Mouse (Mus musculus): ENCODE data around the gene Abca2. TPM values are rescaled to one million over a fixed set of nuclear protein-coding genes. Genes with fewer than 3 reads are reported as not detected.

Gene Abca2
- 1.2 and 1.3 TPM in 2 replicates for polyA plus RNA-seq (2015; fragmentation: Nextera tagmentation; extraction: Ambion mirVana)

GRCm38 (mm10) chr2:25428442-25429236 lies at the start of gene Abca2:
TSS of gene Abca2 (plus strand) at chr2:25428703.
- Histone ChIP-seq H3K4me3 (replicated peaks) (peak within 1 kb of the TSS; percentile 65), H3K4me2 (peak within 1 kb of the TSS; percentile 95), H3K4me1 (replicated peaks) (peaks cover 28% of the 10 kb centered on the region), H3K36me3 (replicated peaks) (no peaks in the 10 kb centered on the region), H3K9ac (peak within 1 kb of the TSS; percentile 58), H3K9me3 (replicated peaks) (no peaks in the 10 kb centered on the region), H3K27me3 (peaks cover 44% of the 10 kb centered on the region), H3K27ac (replicated peaks) (no peak within 1 kb of the TSS)
- WGBS (ENCODE audit: insufficient replicate concordance), result under 1% methylated on average over 89 of the region's 89 CpGs
- peak; percentile 80 for ATAC-seq (ENCODE audit: insufficient read depth)

- Histone ChIP-seq H3K9ac (no peak overlapping the region), H3K27ac (replicated peaks) (no peak overlapping the region)
Measured at GRCm38 (mm10) chr2:25384492-25384891, 44.0 kb upstream of the Abca2 start.

GRCm38 (mm10) chr2:25391266-25391665 lies 37.2 kb upstream of the Abca2 start:
- 60% methylated on average over 5 of the region's 5 CpGs for WGBS (ENCODE audit: insufficient replicate concordance)
- no peaks in the 10 kb centered on the region for H3K36me3 ChIP-seq (replicated peaks)
- no peak overlapping the region for H3K4me2 ChIP-seq
- H3K4me3 ChIP-seq (replicated peaks), result no peak overlapping the region
- peaks cover 41% of the 10 kb centered on the region for H3K27me3 ChIP-seq
- peaks cover 8% of the 10 kb centered on the region for H3K4me1 ChIP-seq (replicated peaks)
- no peak overlapping the region for H3K27ac ChIP-seq (replicated peaks)
- no peak for ATAC-seq (ENCODE audit: insufficient read depth)
- no peak overlapping the region for H3K9ac ChIP-seq
- H3K9me3 ChIP-seq (replicated peaks), result no peaks in the 10 kb centered on the region

More at GRCm38 (mm10) chr2:25384492-25384891, 44.0 kb upstream of the Abca2 start:
- no peaks in the 10 kb centered on the region for H3K36me3 ChIP-seq (replicated peaks)
- H3K27me3 ChIP-seq, result 0 out of 2 replicates have a peak, but pooled peaks cover 25% of the 10 kb centered on the region
- peak; percentile 58 for ATAC-seq (ENCODE audit: insufficient read depth)
- WGBS (ENCODE audit: insufficient replicate concordance), result 55% methylated on average over 5 of the region's 5 CpGs
- H3K4me2 ChIP-seq, result no peak overlapping the region
- no peaks in the 10 kb centered on the region for H3K9me3 ChIP-seq (replicated peaks)
- H3K4me3 ChIP-seq (replicated peaks), result no peak overlapping the region
- H3K4me1 ChIP-seq (replicated peaks), result no peaks in the 10 kb centered on the region

GRCm38 (mm10) chr2:25394281-25395221 lies 34.0 kb upstream of the Abca2 start:
- H3K27me3 ChIP-seq, result peaks cover 65% of the 10 kb centered on the region
- no peak overlapping the region for H3K4me3 ChIP-seq (replicated peaks)
- H3K9me3 ChIP-seq (replicated peaks), result no peaks in the 10 kb centered on the region
- no peak overlapping the region for H3K9ac ChIP-seq
- H3K27ac ChIP-seq (replicated peaks), result no peak overlapping the region
- 35% methylated on average over 3 of the region's 3 CpGs for WGBS (ENCODE audit: insufficient replicate concordance)
- no peak for ATAC-seq (ENCODE audit: insufficient read depth)
- no peak overlapping the region for H3K4me2 ChIP-seq
- no peaks in the 10 kb centered on the region for H3K36me3 ChIP-seq (replicated peaks)
- H3K4me1 ChIP-seq (replicated peaks), result peaks cover 10% of the 10 kb centered on the region

- Histone ChIP-seq H3K4me2 (peak within 1 kb of the TSS; percentile 73), H3K27ac (replicated peaks) (no peak within 1 kb of the TSS), H3K9me3 (replicated peaks) (no peaks in the 10 kb centered on the region), H3K4me3 (replicated peaks) (peak within 1 kb of the TSS; percentile 49), H3K4me1 (replicated peaks) (peaks cover 13% of the 10 kb centered on the region), H3K9ac (no peak within 1 kb of the TSS), H3K36me3 (replicated peaks) (no peaks in the 10 kb centered on the region), H3K27me3 (peaks cover 79% of the 10 kb centered on the region)
- ATAC-seq (ENCODE audit: insufficient read depth), result peak; percentile 37; the same call in 1 of the 2 replicates
- WGBS (ENCODE audit: insufficient replicate concordance), result 3% methylated on average over 57 of the region's 57 CpGs
Measured at GRCm38 (mm10) chr2:25395721-25396596, 32.5 kb upstream of the Abca2 start, which contains the start of gene Entpd2. TSS of gene Entpd2 (plus strand) at chr2:25395874.

GRCm38 (mm10) chr2:25396597-25396983 lies 31.9 kb upstream of the Abca2 start:
- Histone ChIP-seq H3K36me3 (replicated peaks) (no peaks in the 10 kb centered on the region), H3K4me3 (replicated peaks) (no peak overlapping the region), H3K27ac (replicated peaks) (no peak overlapping the region), H3K27me3 (peaks cover 85% of the 10 kb centered on the region), H3K9ac (no peak overlapping the region), H3K4me1 (replicated peaks) (peaks cover 13% of the 10 kb centered on the region), H3K4me2 (peak overlapping the region; percentile 73), H3K9me3 (replicated peaks) (no peaks in the 10 kb centered on the region)
- ATAC-seq (ENCODE audit: insufficient read depth), result no peak
- WGBS (ENCODE audit: insufficient replicate concordance), result 16% methylated on average over 3 of the region's 3 CpGs

- Histone ChIP-seq H3K9me3 (replicated peaks) (no peaks in the 10 kb centered on the region), H3K4me3 (replicated peaks) (no peak overlapping the region), H3K27me3 (peaks cover 89% of the 10 kb centered on the region), H3K9ac (no peak overlapping the region), H3K36me3 (replicated peaks) (no peaks in the 10 kb centered on the region), H3K4me2 (no peak overlapping the region), H3K4me1 (replicated peaks) (peaks cover 13% of the 10 kb centered on the region), H3K27ac (replicated peaks) (no peak overlapping the region)
- WGBS (ENCODE audit: insufficient replicate concordance), result 38% methylated on average over 1 of the region's 1 CpGs
- ATAC-seq (ENCODE audit: insufficient read depth), result no peak
Measured at GRCm38 (mm10) chr2:25397010-25397409, 31.5 kb upstream of the Abca2 start.

GRCm38 (mm10) chr2:25398065-25398464 lies 30.4 kb upstream of the Abca2 start:
- H3K9ac ChIP-seq, result no peak overlapping the region
- H3K4me3 ChIP-seq (replicated peaks), result no peak overlapping the region
- H3K9me3 ChIP-seq (replicated peaks), result no peaks in the 10 kb centered on the region
- no peak for ATAC-seq (ENCODE audit: insufficient read depth)
- no peak overlapping the region for H3K4me2 ChIP-seq
- H3K36me3 ChIP-seq (replicated peaks), result no peaks in the 10 kb centered on the region
- 71% methylated on average over 7 of the region's 7 CpGs for WGBS (ENCODE audit: insufficient replicate concordance)
- no peak overlapping the region for H3K27ac ChIP-seq (replicated peaks)
- H3K27me3 ChIP-seq, result peaks cover 100% of the 10 kb centered on the region
- peaks cover 16% of the 10 kb centered on the region for H3K4me1 ChIP-seq (replicated peaks)

- 41% methylated on average over 8 of the region's 8 CpGs for WGBS (ENCODE audit: insufficient replicate concordance)
- Histone ChIP-seq H3K4me3 (replicated peaks) (no peak within 1 kb of the TSS), H3K4me1 (replicated peaks) (peaks cover 19% of the 10 kb centered on the region), H3K27me3 (peaks cover 100% of the 10 kb centered on the region), H3K9me3 (replicated peaks) (no peaks in the 10 kb centered on the region), H3K9ac (no peak within 1 kb of the TSS), H3K27ac (replicated peaks) (no peak within 1 kb of the TSS), H3K36me3 (replicated peaks) (no peaks in the 10 kb centered on the region), H3K4me2 (no peak within 1 kb of the TSS)
- ATAC-seq (ENCODE audit: insufficient read depth), result no peak
Measured at GRCm38 (mm10) chr2:25399051-25399450, 29.5 kb upstream of the Abca2 start, which contains the start of gene Npdc1. TSS of gene Npdc1 (plus strand) at chr2:25399351.

GRCm38 (mm10) chr2:25400291-25400690 lies 28.2 kb upstream of the Abca2 start:
- no peaks in the 10 kb centered on the region for H3K9me3 ChIP-seq (replicated peaks)

More at GRCm38 (mm10) chr2:25400291-25400690, 28.2 kb upstream of the Abca2 start:
- Histone ChIP-seq H3K36me3 (replicated peaks) (no peaks in the 10 kb centered on the region), H3K4me2 (peak overlapping the region; percentile 33; the same call in 1 of the 2 replicates), H3K9ac (no peak overlapping the region), H3K4me3 (replicated peaks) (no peak overlapping the region), H3K27me3 (peaks cover 99% of the 10 kb centered on the region), H3K4me1 (replicated peaks) (peaks cover 19% of the 10 kb centered on the region), H3K27ac (replicated peaks) (no peak overlapping the region)
- no peak for ATAC-seq (ENCODE audit: insufficient read depth)
- 22% methylated on average over 16 of the region's 16 CpGs for WGBS (ENCODE audit: insufficient replicate concordance)

Data from liver, embryonic 15.5 days (tissue).